Mouse (Mus musculus) Patski (cell line): ENCODE data around the gene Spock1. TPM values are rescaled to one million over a fixed set of nuclear protein-coding genes. Genes with fewer than 3 reads are reported as not detected.

Source experiments
- ATAC-seq: fragments of 100-300 bp; one replicate; pipeline ENCODE4 v1.8.0; 2021
- CTCF ChIA-PET: fragments of 350-600 bp; sonication (Branson Sonifier 250); formaldehyde crosslinking; loops from one replicate; lab custom pipeline; 2022; ENCODE audit warnings: inconsistent platforms; lab: Charles Lee
- POLR2A ChIA-PET: fragments of 350-600 bp; sonication (Branson Sonifier 250); formaldehyde crosslinking; loops from one replicate; lab custom pipeline; 2022; ENCODE audit warnings: antibody characterized with exemption, inconsistent platforms; lab: Charles Lee
- DNase-seq: peaks from one replicate; pipeline ENCODE4 v3.0.0-alpha.2; 2011; ENCODE audit warnings: low read depth, low spot score
- H3K27me3 ChIP-seq: fragments of 371-371 bp; one replicate; pipeline ENCODE4 v1.5.1; 2021
- CTCF ChIP-seq: fragments of 100-300 bp; IDR thresholded peaks from one replicate; pipeline ENCODE4 v1.5.1; 2021
- in situ Hi-C: fragments of 300-500 bp; cut with MboI; formaldehyde crosslinking; loops from 3 replicates; pipeline ENCODE4 v1.11.1; 2018; ENCODE audit warnings: low pct_unique_long_range_greater_than_20kb, mixed read lengths
- polyA plus RNA-seq: library from polyadenylated mRNA; unstranded; gene quantifications from one replicate; pipeline ENCODE4 v1.2.3, GENCODE M21; 2021

Gene Spock1
- polyA plus RNA-seq, 1 experiment from 2014 or later = not detected

- no peak for ATAC-seq
- ChIA-PET CTCF (no interaction called here), POLR2A (no interaction called here)
- TF ChIP-seq CTCF = no peak
- in situ Hi-C loops = no loop called here
- H3K27me3 ChIP-seq = no peaks in the 10 kb centered on the region
- no peak for DNase-seq
These were observed 174.6 kb downstream of the Spock1 start for GRCm38 (mm10) chr13:57733521-57733920.

DNA sequence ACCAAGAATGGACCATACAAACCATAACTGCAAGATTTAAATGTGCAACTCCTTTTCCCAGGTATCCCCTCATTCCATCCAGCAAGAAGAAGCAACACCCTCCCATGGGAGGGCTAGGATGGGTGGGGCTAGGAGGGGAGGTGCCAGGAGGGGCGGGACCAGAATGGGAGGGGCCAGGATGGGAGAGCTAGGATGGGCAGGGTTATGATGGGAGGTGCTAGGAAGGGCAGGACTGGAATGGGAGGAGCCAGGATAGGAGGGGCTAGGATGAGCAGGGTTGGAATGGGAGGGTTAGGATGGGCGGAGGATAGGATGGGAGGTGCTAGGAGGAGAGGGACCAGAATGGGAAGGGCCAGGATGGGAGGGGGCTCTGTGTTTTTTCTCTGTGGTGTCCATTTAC lies 175.9 kb downstream of the Spock1 start:
- CTCF ChIA-PET = no interaction called here
- POLR2A ChIA-PET = no interaction called here
- in situ Hi-C loops = no loop called here
- no peak for DNase-seq
- no peaks in the 10 kb centered on the region for H3K27me3 ChIP-seq
- no peak for TF ChIP-seq CTCF
- ATAC-seq = no peak

GRCm38 (mm10) chr13:57727716-57728115 lies 180.4 kb downstream of the Spock1 start:
- no peak for TF ChIP-seq CTCF
- DNase-seq (no peak), ATAC-seq (no peak)
- H3K27me3 ChIP-seq = no peaks in the 10 kb centered on the region
- in situ Hi-C loops = no loop called here
- CTCF ChIA-PET = no interaction called here
- POLR2A ChIA-PET = no interaction called here

DNA sequence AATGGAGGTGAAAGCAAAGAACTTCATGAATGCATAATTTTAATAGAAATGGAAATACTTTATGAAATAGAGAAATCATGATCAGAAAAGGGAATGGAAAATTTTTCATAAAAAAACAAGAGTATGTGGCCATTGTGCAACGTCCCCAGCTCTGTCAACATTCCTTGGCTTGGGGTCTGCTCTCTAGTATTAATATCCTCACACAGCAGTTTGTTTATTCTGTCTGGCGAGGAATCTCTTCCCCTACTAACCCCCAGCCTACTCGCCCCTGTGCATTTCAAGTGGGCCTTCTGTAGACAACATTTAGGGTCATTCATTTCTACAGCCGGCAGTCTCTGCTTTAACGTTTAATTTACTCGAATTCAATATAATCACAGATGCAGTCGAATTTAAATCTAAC lies 181.5 kb downstream of the Spock1 start:
- TF ChIP-seq CTCF = no peak
- no peak for ATAC-seq
- ChIA-PET CTCF (no interaction called here), POLR2A (no interaction called here)
- no peak for DNase-seq
- H3K27me3 ChIP-seq = no peaks in the 10 kb centered on the region
- in situ Hi-C loops = no loop called here

DNA sequence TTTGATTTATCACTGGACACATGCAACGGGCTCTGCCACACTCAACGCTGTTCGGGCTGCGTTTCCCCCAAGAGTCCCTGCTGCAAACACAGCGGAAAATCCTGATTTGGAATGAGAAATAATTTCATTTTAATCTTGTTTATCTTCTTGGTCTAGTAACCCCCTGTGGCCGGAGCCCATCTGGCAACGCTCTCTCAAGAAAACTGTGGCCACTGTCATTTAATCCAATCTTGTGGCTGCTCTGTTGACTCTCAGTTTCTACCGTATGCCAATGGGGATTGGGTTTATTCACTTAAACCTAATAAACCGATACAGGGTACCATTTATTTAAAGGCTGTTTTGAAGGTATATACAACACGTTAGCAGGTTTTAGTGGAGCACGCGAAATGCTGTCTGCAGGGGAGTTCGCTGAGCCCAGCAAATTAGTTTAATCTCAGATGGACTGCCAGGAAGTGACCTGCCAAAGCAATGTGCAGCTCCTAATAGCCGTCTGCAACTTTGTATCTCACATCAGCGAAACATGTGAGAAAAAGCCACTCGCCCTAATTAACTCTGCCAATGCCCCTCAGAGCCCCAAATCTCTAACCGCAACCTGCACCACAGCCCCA lies 185.7 kb downstream of the Spock1 start:
- in situ Hi-C loops = no loop called here
- ATAC-seq = no peak
- H3K27me3 ChIP-seq = no peaks in the 10 kb centered on the region
- ChIA-PET POLR2A (no interaction called here), CTCF (no interaction called here)
- no peak for TF ChIP-seq CTCF
- DNase-seq = no peak

DNA sequence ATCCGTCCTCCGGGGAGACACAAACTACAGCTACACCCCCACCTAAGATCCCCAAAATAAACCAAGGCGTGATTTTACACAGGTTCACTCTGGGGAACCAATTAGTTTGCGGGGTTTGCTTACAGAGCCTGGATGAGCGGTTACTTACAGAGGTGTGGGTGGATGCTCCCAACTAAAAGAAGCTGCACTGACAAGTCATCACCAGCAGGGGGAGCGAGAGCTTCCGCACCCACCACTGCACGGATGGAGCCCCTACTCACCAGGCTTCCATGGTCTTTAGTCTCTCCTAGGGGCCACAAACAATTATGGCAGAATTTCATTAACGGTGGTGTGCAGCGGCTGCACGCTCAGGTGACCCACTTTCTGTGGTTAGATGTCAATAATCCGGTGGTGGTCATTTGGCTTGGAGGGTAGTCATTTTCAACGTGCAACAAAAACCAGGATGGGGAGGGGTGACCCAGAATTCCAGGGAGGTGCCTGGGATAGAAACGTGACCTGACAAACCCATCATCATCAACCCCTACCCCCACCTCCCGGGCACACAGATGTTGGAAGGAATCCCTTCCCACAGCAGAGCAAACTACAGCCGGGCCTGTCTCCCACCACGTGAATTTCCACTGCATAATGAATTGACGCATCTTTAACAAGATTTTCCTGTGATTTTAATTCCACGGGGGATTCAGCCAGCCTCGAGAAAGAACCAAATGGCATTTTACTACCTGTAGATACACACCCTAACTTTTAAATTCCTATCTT lies 186.4 kb downstream of the Spock1 start:
- no peak for ATAC-seq
- in situ Hi-C loops = no loop called here
- CTCF ChIA-PET = no interaction called here
- no peaks in the 10 kb centered on the region for H3K27me3 ChIP-seq
- no peak for DNase-seq
- peak; percentile 9 for TF ChIP-seq CTCF
- POLR2A ChIA-PET = no interaction called here

DNA sequence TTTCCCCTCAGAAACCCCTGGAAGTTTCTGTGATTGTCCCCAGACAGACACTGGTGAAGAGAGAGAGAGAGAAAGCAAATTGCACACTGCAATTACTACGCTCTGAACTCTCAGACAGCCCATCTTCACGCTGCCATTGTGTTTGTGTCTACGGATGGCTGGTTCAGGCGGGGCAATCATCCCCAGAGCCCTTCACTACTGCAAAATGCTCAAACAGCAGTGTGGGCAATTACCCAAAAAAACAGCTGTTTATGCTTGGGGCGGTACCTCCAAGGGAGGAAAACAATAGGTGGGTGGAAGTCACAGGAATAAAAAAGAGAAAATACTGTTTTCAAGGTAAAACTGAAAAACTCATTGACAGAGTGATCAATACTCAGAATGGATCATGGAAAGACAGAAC lies 190.0 kb downstream of the Spock1 start:
- no peaks in the 10 kb centered on the region for H3K27me3 ChIP-seq
- ATAC-seq (no peak), DNase-seq (no peak)
- no peak for TF ChIP-seq CTCF
- in situ Hi-C loops = no loop called here
- CTCF ChIA-PET = no interaction called here
- POLR2A ChIA-PET = no interaction called here

- in situ Hi-C loops = no loop called here
These were observed 195.2 kb downstream of the Spock1 start for GRCm38 (mm10) chr13:57712910-57713309.

GRCm38 (mm10) chr13:57708425-57708824 lies 199.7 kb downstream of the Spock1 start:
- ChIA-PET CTCF (interaction anchor here (1.2 kb wide), 1 partner anchor 11 kb away, joined by 3 read pairs; no protein-coding TSS in a partner anchor), POLR2A (no interaction called here)
- DNase-seq (no peak), ATAC-seq (no peak)
- H3K27me3 ChIP-seq = no peaks in the 10 kb centered on the region
- TF ChIP-seq CTCF = no peak
- in situ Hi-C loops = no loop called here

More at GRCm38 (mm10) chr13:57712910-57713309, 195.2 kb downstream of the Spock1 start:
- no peak for DNase-seq
- CTCF ChIA-PET = no interaction called here
- ATAC-seq = no peak
- no peaks in the 10 kb centered on the region for H3K27me3 ChIP-seq
- no peak for TF ChIP-seq CTCF
- POLR2A ChIA-PET = no interaction called here

DNA sequence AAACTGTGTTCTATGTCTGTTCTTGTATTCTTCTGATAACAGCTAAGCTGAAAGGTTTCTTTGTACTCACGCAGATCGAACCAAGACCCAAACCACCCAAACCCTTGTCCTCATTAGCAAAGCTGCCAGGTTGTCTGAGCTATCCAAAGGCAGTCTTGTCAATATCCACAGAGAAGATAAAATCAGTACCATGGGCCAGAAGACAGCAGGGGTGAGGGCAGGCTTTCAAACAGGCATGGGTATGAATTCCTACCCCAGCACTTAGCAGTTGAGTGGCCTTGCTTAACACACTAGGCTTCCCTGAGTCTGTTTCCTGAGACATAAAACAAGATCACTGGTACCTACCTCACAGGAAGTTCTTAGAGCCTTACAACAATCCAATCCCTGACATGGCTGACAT lies 205.2 kb downstream of the Spock1 start:
- TF ChIP-seq CTCF = no peak
- ChIA-PET POLR2A (no interaction called here), CTCF (no interaction called here)
- H3K27me3 ChIP-seq = no peaks in the 10 kb centered on the region
- in situ Hi-C loops = no loop called here
- DNase-seq (no peak), ATAC-seq (no peak)

DNA sequence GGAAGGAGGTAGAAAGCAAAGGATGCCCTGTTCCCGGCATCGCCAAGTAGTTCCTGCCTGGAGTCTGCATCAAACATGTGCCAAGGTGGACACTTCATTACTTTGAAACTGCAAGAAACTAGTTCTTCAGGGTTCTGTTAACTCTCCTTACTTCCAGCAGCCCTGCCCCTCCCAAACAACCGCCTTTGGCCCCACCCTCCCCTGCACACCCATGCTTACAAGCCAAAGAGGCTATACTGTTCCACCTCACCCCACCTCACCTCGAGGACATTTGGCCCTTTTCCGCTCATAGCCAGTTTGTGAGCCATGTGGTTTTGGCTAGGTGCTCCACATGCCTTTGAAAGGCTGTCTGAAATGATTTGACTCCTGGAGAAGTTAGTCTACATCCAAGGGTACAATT lies 211.4 kb downstream of the Spock1 start:
- TF ChIP-seq CTCF = no peak
- POLR2A ChIA-PET = no interaction called here

GRCm38 (mm10) chr13:57688926-57689325 lies 219.2 kb downstream of the Spock1 start:
- H3K27me3 ChIP-seq = peaks cover 3% of the 10 kb centered on the region
- ATAC-seq (no peak), DNase-seq (no peak)
- CTCF ChIA-PET = no interaction called here
- POLR2A ChIA-PET = no interaction called here
- TF ChIP-seq CTCF = no peak
- in situ Hi-C loops = no loop called here

More for the DNA sequence above, 211.4 kb downstream of the Spock1 start:
- in situ Hi-C loops = no loop called here
- CTCF ChIA-PET = no interaction called here
- DNase-seq (no peak), ATAC-seq (no peak)
- no peaks in the 10 kb centered on the region for H3K27me3 ChIP-seq
